Mouse (Mus musculus) midbrain, embryonic 16.5 days (tissue): Measurements from ENCODE around the gene Htt. TPM values are rescaled to one million over a fixed set of nuclear protein-coding genes. Genes with fewer than 3 reads are reported as not detected.
"Not testable (repeated sequence)": the region's sequence is repeated elsewhere in the genome, so short reads cannot be mapped to it uniquely, and the experiment has no call there.

ENCODE experiments used
- ATAC-seq: fragments of 200-750 bp; cut with Nextera tagmentation; 2 replicates; pipeline ENCODE4 v1.8.0; 2017; ENCODE audit warnings: moderate TSS enrichment
- H3K27ac ChIP-seq: fragments of 300-500 bp; sonication (generic); 2 replicates; pipeline ENCODE4 v1.5.1; 2014; ENCODE audit warnings: mild to moderate bottlenecking, low read length, mixed read lengths
- H3K27me3 ChIP-seq: fragments of 300-500 bp; sonication (generic); 2 replicates; pipeline ENCODE4 v1.6.1; 2014; ENCODE audit warnings: low read depth, low read length, mixed read lengths; ENCODE audit not compliant: control insufficient read depth, insufficient read depth
- H3K36me3 ChIP-seq: fragments of 300-500 bp; sonication (generic); 2 replicates; pipeline ENCODE4 v1.6.1; 2014; ENCODE audit warnings: mild to moderate bottlenecking, low read length, moderate library complexity, mixed read lengths; ENCODE audit not compliant: control insufficient read depth, insufficient read depth
- H3K4me1 ChIP-seq: fragments of 300-500 bp; sonication (generic); 2 replicates; pipeline ENCODE4 v1.6.1; 2014; ENCODE audit warnings: mild to moderate bottlenecking, low read length, mixed read lengths; ENCODE audit not compliant: control insufficient read depth, insufficient read depth
- H3K4me2 ChIP-seq: fragments of 300-500 bp; sonication (generic); 2 replicates; pipeline ENCODE4 v1.6.1; 2014; ENCODE audit warnings: mild to moderate bottlenecking, low read length, mixed read lengths
- H3K4me3 ChIP-seq: fragments of 300-500 bp; sonication (generic); 2 replicates; pipeline ENCODE4 v1.5.1; 2014; ENCODE audit warnings: low read depth, mild to moderate bottlenecking, low read length, moderate library complexity, mixed read lengths
- H3K9ac ChIP-seq: fragments of 300-500 bp; sonication (generic); 2 replicates; pipeline ENCODE4 v1.6.1; 2014; ENCODE audit warnings: low read depth, low read length, mixed read lengths
- H3K9me3 ChIP-seq: fragments of 300-500 bp; sonication (generic); replicated peaks from 2 replicates; pipeline ENCODE4 v1.6.1; 2014; ENCODE audit warnings: mild to moderate bottlenecking, low read length, mixed read lengths; ENCODE audit not compliant: control insufficient read depth, poor library complexity, severe bottlenecking
- WGBS: fragments of 180-500 bp; shearing (Covaris S2); extraction: QIAGEN DNeasy Blood & Tissue Kit; methylation state at CpG from one replicate; pipeline ENCODE4 v1.1.7; 2014; 5-methylcytosine and 5-hydroxymethylcytosine counted together
- polyA plus RNA-seq: library from polyadenylated mRNA; unstranded; fragments of >200 nt; fragmentation: Nextera tagmentation; extraction: Ambion mirVana; gene quantifications from 2 replicates; pipeline ENCODE4 v1.2.1, GENCODE M21; 2015

Htt gene
- polyA plus RNA-seq, 1 experiment from 2014 or later: 13.7 TPM

DNA sequence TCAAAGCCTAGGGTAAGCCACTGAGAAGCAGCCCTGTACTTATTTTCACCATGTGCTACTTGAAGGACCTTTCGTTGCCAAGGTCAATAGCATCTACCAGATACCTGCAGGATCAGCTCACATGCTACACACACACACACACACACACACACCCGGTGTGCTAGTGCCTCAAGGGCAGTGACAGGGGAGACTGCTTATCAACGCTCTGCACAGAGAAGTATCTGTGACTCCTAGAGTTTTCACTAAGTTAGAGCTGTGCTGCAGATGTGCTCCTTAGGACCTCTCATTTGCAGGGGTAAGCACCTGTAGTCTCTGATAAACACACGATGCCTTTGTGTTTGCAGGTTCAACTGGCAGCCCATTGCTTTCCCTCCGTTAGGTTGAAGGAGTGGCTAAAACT lies 103.8 kb downstream of the Htt start:
- H3K4me1 ChIP-seq: no peaks in the 10 kb centered on the region
- no peak for ATAC-seq
- H3K36me3 ChIP-seq: peaks cover 28% of the 10 kb centered on the region
- no peak overlapping the region for H3K9ac ChIP-seq
- no peak overlapping the region for H3K27ac ChIP-seq
- no peaks in the 10 kb centered on the region for H3K27me3 ChIP-seq
- no peaks in the 10 kb centered on the region for H3K9me3 ChIP-seq
- no peak overlapping the region for H3K4me2 ChIP-seq
- WGBS: 97% methylated on average over 5 of the region's 5 CpGs
- no peak overlapping the region for H3K4me3 ChIP-seq

DNA sequence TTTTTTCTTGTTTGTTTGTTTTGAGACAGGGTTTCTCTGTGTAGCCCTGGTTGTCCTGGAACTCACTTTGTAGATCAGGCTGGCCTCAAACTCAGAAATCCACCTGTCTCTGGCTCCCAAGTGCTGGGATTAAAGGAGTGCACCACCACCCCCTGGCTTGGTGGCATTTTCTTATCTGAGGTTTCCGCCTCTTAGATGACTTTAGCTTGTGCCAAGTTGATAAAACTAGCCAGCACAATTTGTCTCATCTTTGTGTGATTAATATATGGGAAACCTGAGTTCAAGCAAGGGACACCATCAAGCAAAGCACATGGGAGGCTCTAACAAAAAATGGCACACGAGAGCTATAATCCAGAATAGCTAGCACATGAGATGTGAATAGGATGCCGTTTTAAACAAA lies 118.8 kb downstream of the Htt start:
- not testable (repeated sequence) for H3K27ac ChIP-seq, H3K27me3 ChIP-seq, H3K4me3 ChIP-seq, H3K4me2 ChIP-seq, ATAC-seq, H3K9ac ChIP-seq, H3K4me1 ChIP-seq, H3K9me3 ChIP-seq
- peaks cover 48% of the 10 kb centered on the region for H3K36me3 ChIP-seq
- 97% methylated on average over 3 of the region's 3 CpGs for WGBS

DNA sequence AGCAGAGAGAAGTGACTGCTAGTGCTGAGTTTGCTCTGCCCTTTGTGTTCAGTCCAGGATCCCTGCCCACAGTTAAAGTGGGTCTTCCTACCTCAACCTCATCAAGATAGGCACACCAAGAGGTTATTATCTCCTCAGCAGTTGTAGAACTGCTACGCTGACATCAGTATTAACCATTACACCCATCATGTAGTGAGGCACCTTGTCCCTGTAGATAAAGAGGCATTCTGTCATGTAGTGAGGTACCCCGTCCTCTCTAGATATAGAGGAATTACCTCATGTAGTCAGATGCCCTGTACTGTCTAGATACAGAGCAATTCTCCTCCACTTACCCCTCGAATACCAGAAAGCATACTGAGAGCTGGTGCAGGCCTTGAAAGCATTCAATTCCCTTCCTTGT lies 119.5 kb downstream of the Htt start:
- WGBS: 96% methylated on average over 3 of the region's 3 CpGs
- Histone ChIP-seq H3K4me2 (no peak overlapping the region), H3K4me3 (no peak overlapping the region), H3K27me3 (no peaks in the 10 kb centered on the region), H3K9me3 (no peaks in the 10 kb centered on the region), H3K36me3 (peaks cover 48% of the 10 kb centered on the region), H3K9ac (no peak overlapping the region), H3K27ac (no peak overlapping the region), H3K4me1 (no peaks in the 10 kb centered on the region)
- no peak for ATAC-seq

DNA sequence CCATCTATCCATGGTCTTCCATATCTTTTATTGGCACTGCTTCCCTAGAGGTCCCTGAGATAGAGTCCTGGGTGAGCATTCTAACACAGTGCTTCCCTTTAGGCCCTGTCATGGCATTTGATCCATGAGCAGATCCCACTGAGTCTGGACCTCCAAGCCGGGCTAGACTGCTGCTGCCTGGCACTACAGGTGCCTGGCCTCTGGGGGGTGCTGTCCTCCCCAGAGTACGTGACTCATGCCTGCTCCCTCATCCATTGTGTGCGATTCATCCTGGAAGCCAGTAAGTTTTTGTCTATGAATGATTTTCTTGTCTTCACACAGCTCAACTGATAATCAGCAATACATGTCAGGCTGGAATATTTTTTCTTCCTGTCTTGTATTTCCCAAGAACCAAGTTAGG lies 123.7 kb downstream of the Htt start:
- H3K27ac ChIP-seq: no peak overlapping the region
- no peak overlapping the region for H3K4me2 ChIP-seq
- no peaks in the 10 kb centered on the region for H3K9me3 ChIP-seq
- no peaks in the 10 kb centered on the region for H3K27me3 ChIP-seq
- H3K36me3 ChIP-seq: peaks cover 39% of the 10 kb centered on the region
- no peak overlapping the region for H3K9ac ChIP-seq
- 79% methylated on average over 3 of the region's 3 CpGs for WGBS
- H3K4me3 ChIP-seq: no peak overlapping the region
- ATAC-seq: no peak
- H3K4me1 ChIP-seq: no peaks in the 10 kb centered on the region

DNA sequence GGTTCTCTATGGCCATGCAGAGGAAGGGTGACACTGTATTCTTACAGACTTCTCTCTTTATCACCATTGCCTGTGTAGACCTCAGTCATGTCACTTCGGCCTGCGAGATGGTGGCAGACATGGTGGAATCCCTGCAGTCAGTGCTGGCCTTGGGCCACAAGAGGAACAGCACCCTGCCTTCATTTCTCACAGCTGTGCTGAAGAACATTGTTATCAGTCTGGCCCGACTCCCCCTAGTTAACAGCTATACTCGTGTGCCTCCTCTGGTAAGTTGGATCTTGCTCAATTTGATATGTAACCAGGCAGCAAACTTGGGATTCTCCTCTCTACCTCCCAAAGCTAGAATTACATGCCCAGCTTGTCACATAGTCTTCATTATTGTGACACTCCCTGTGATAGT lies 127.7 kb downstream of the Htt start:
- no peaks in the 10 kb centered on the region for H3K4me1 ChIP-seq
- no peak overlapping the region for H3K4me2 ChIP-seq
- no peaks in the 10 kb centered on the region for H3K9me3 ChIP-seq
- no peak overlapping the region for H3K4me3 ChIP-seq
- H3K27me3 ChIP-seq: no peaks in the 10 kb centered on the region
- WGBS: 94% methylated on average over 4 of the region's 4 CpGs
- no peak overlapping the region for H3K27ac ChIP-seq
- H3K36me3 ChIP-seq: peaks cover 27% of the 10 kb centered on the region
- H3K9ac ChIP-seq: no peak overlapping the region
- ATAC-seq: no peak

DNA sequence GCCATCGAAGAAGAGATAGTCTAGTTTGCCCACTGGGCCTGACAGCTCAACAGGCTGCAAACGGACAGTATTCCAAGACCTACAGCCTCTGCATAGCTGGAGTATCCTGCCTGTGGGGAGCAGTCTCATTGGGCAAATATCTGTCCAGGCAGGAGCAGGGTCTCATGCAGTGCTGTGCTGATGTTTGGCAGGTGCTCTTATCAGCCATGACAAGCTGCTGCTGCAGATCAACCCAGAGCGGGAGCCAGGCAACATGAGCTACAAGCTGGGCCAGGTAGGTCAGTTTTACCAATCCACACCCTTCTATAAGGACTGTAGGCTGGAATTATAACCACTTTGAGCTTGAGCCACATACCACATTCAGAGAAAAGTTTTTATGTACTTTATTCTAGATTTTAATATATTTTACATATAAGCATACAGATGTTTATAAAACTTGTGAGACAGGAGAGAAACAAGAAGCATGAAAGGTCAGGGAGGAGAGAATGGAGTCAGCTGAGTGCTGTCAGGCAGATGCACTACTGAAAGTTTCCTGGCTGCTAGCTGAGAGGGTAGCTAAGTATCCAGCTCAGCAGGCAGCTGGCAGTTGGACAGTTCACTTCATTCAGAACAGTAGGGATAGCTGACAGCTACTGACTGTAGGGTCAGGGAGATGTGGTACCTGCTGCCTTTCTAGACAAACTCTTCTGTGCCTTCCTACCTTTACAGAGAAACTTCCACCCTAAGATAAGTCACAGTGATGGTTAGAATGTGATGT lies 135.3 kb downstream of the Htt start:
- Histone ChIP-seq H3K27ac (no peak overlapping the region), H3K9ac (no peak overlapping the region), H3K36me3 (peaks cover 29% of the 10 kb centered on the region), H3K4me1 (no peaks in the 10 kb centered on the region), H3K27me3 (no peaks in the 10 kb centered on the region), H3K4me3 (no peak overlapping the region), H3K9me3 (no peaks in the 10 kb centered on the region), H3K4me2 (no peak overlapping the region)
- WGBS: 92% methylated on average over 3 of the region's 3 CpGs
- no peak for ATAC-seq

DNA sequence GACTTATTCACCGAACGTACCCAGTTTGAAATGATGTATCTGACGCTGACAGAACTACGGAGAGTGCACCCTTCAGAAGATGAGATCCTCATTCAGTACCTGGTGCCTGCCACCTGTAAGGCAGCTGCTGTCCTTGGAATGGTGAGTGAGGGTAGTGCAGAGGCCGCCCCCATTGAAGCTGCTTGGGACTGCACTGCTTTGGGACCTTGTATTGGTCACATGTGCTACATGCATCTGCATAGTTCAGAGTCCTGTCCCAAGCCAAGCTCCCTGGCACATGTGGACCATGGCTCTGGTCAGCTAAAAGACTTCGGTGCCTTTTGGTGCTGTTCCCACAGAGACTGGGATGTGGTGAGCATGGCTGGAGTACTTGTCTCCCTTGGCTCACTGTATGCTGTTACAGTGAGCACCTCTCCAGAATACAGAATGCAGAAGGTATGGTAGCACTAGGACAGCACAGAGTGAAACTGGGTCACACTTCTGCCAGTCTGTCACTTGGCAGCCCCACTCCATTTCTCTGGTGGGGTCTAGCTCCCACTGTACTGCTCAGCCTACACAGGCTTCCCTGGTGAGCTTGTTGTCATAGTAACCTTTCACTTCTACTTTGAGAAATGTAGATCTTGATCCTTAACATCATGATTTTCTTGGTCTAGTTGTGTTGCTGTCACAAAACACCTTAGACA lies 138.4 kb downstream of the Htt start:
- Histone ChIP-seq H3K4me1 (no peaks in the 10 kb centered on the region), H3K36me3 (peaks cover 39% of the 10 kb centered on the region), H3K4me2 (no peak overlapping the region), H3K9me3 (no peaks in the 10 kb centered on the region), H3K27me3 (no peaks in the 10 kb centered on the region), H3K27ac (no peak overlapping the region), H3K4me3 (no peak overlapping the region), H3K9ac (no peak overlapping the region)
- 96% methylated on average over 6 of the region's 6 CpGs for WGBS
- ATAC-seq: no peak

DNA sequence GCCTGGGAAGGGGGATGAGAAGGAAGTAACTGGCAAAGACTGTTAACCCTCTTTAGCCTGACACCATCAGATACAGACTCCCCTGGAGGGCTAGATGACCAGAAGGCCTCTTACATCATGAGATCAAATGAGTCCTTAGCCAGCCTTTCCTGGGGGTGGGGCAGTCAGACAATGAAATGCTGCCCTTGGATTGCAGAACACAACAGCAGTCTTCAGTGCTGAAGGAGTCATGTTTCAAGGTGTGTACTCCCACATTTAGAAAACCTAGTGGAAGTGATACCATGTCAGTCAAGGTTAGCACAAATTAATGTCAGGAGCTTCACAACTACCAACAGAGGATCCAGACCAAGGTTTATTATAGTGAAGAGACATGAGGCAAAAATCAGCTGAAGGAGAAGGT lies 140.8 kb downstream of the Htt start:
- Histone ChIP-seq H3K9me3 (no peaks in the 10 kb centered on the region), H3K36me3 (peaks cover 49% of the 10 kb centered on the region), H3K27ac (no peak overlapping the region), H3K4me2 (no peak overlapping the region), H3K4me1 (no peaks in the 10 kb centered on the region), H3K9ac (no peak overlapping the region), H3K4me3 (no peak overlapping the region), H3K27me3 (no peaks in the 10 kb centered on the region)
- no peak for ATAC-seq

DNA sequence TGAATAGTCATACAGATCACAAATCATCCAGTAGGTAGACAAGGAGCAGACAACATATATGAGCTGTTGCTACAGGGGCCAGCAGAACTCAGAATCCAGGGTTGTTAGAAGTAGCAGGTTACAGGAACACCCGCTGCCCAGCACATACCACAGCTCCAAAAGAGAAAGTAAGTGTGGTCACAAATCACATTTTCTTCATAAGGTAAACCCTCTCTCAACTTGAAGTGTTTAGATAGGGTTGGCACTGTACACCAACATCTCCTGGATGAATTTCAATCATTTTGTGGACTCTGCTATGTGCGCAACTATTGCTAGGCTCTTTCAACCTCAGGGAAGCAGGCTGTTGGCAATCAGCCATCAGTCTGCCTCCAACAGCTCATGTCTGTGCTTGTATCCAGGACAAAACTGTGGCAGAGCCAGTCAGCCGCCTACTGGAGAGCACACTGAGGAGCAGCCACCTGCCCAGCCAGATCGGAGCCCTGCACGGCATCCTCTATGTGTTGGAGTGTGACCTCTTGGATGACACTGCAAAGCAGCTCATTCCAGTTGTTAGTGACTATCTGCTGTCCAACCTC lies 141.4 kb downstream of the Htt start:
- 71% methylated on average over 5 of the region's 5 CpGs for WGBS
- Histone ChIP-seq H3K36me3 (peaks cover 52% of the 10 kb centered on the region), H3K9ac (no peak overlapping the region), H3K4me1 (no peaks in the 10 kb centered on the region), H3K27ac (no peak overlapping the region), H3K4me3 (no peak overlapping the region), H3K4me2 (no peak overlapping the region), H3K9me3 (no peaks in the 10 kb centered on the region), H3K27me3 (no peaks in the 10 kb centered on the region)
- no peak for ATAC-seq
